Mouse (Mus musculus) MEL (cell line): ENCODE results near the gene Ccnd1. TPM values are rescaled to one million over a fixed set of nuclear protein-coding genes. Genes with fewer than 3 reads are reported as not detected.

Experiments used
- DNase-seq: peaks from one replicate; pipeline ENCODE4 v3.0.0; 2011; ENCODE audit warnings: low read depth, low spot score
- H3K27ac ChIP-seq: 2 replicates; pipeline ENCODE4 v1.5.1; 2012; ENCODE audit warnings: low read depth, mild to moderate bottlenecking, control low read depth, low read length, moderate library complexity; ENCODE audit not compliant: control insufficient read depth
- H3K27me3 ChIP-seq, 2 experiments: fragments of 150-350 bp in 1 of 2; sonication (generic) in 1 of 2; 2 replicates each; pipeline ENCODE4 v1.6.1; 2012; ENCODE audit warnings: low read length in 2 of 2, mild to moderate bottlenecking in 2 of 2, improper control_type of control experiment in 1 of 2, moderate library complexity in 1 of 2; ENCODE audit not compliant: insufficient read depth in 2 of 2, control insufficient read depth in 1 of 2
- H3K36me3 ChIP-seq, 2 experiments: 2 replicates each; pipeline ENCODE4 v1.6.1; 2012 to 2014; ENCODE audit warnings: low read length in 2 of 2, improper control_type of control experiment in 1 of 2, inconsistent platforms in 1 of 2, mild to moderate bottlenecking in 1 of 2; ENCODE audit not compliant: insufficient read depth in 2 of 2, control insufficient read depth in 1 of 2
- H3K4me1 ChIP-seq, 2 experiments: fragments of 150-350 bp in 1 of 2; sonication (generic) in 1 of 2; 2 replicates each; pipeline ENCODE4 v1.6.1; 2012; ENCODE audit warnings: low read length in 2 of 2, improper control_type of control experiment in 1 of 2, mild to moderate bottlenecking in 1 of 2; ENCODE audit not compliant: insufficient read depth in 2 of 2, control insufficient read depth in 1 of 2
- H3K4me3 ChIP-seq, 2 experiments: fragments of 150-350 bp in 1 of 2; sonication (generic) in 1 of 2; 2 replicates each; pipeline ENCODE4 v1.5.1; 2012; ENCODE audit warnings: low read depth in 2 of 2, low read length in 2 of 2, mild to moderate bottlenecking in 2 of 2, moderate library complexity in 2 of 2, control low read depth in 1 of 2, improper control_type of control experiment in 1 of 2; ENCODE audit not compliant: control insufficient read depth in 1 of 2, insufficient read depth in 1 of 2
- H3K79me2 ChIP-seq: 2 replicates; pipeline ENCODE4 v1.6.1; 2012; ENCODE audit warnings: mild to moderate bottlenecking, low read length, moderate library complexity; ENCODE audit not compliant: control insufficient read depth, poor library complexity, insufficient read depth
- H3K9ac ChIP-seq: 2 replicates; pipeline ENCODE4 v1.6.1; 2012; ENCODE audit warnings: low read depth, mild to moderate bottlenecking, control low read depth, low read length, moderate library complexity; ENCODE audit not compliant: control insufficient read depth, poor library complexity, severe bottlenecking
- H3K9me3 ChIP-seq: fragments of 150-350 bp; sonication (generic); replicated peaks from 2 replicates; pipeline ENCODE4 v1.6.1; 2012; ENCODE audit warnings: mild to moderate bottlenecking, low read length, improper control_type of control experiment, moderate library complexity; ENCODE audit not compliant: insufficient read depth
- CHD1 ChIP-seq: IDR thresholded peaks from 2 replicates; pipeline ENCODE4 v1.6.1; 2012; ENCODE audit warnings: low read depth, mild to moderate bottlenecking, inconsistent platforms, low read length, improper control_type of control experiment
- CHD2 ChIP-seq: IDR thresholded peaks from 2 replicates; pipeline ENCODE4 v1.6.1; 2011; ENCODE audit warnings: low read length, improper control_type of control experiment
- CTCF ChIP-seq, 3 experiments: IDR thresholded peaks in 2 of 3; conservative IDR thresholded peaks in 1 of 3; 2 replicates each; pipeline ENCODE4 v1.5.1; 2011 to 2012; ENCODE audit warnings: low read length in 3 of 3, low read depth in 2 of 3, mild to moderate bottlenecking in 2 of 3, improper control_type of control experiment in 1 of 3, inconsistent platforms in 1 of 3, mixed read lengths in 1 of 3, moderate library complexity in 1 of 3; ENCODE audit not compliant: control insufficient read depth in 1 of 3, insufficient read depth in 1 of 3, poor library complexity in 1 of 3, severe bottlenecking in 1 of 3
- ELF1 ChIP-seq: IDR thresholded peaks from 2 replicates; pipeline ENCODE4 v1.6.1; 2014; ENCODE audit warnings: low read depth, mild to moderate bottlenecking, inconsistent platforms, low read length, improper control_type of control experiment, moderate library complexity
- GABPA ChIP-seq: IDR thresholded peaks from 2 replicates; pipeline ENCODE4 v1.6.1; 2012; ENCODE audit warnings: low read depth, mild to moderate bottlenecking, inconsistent platforms, low read length, improper control_type of control experiment, moderate library complexity
- GATA1 ChIP-seq: IDR thresholded peaks from 2 replicates; pipeline ENCODE4 v1.6.1; 2011; ENCODE audit warnings: low read depth, low read length, improper control_type of control experiment
- KAT2A ChIP-seq: conservative IDR thresholded peaks from 2 replicates; pipeline ENCODE4 v1.6.1; 2012; ENCODE audit warnings: low read depth, low read length, improper control_type of control experiment, inconsistent platforms
- MAFK ChIP-seq: IDR thresholded peaks from 2 replicates; pipeline ENCODE4 v1.6.1; 2011; ENCODE audit warnings: low read depth, mild to moderate bottlenecking, low read length, improper control_type of control experiment, borderline replicate concordance
- MEF2A ChIP-seq: IDR thresholded peaks from 2 replicates; pipeline ENCODE4 v1.6.1; 2014; ENCODE audit warnings: low read depth, mild to moderate bottlenecking, inconsistent platforms, low read length, improper control_type of control experiment; ENCODE audit not compliant: poor library complexity, insufficient replicate concordance, severe bottlenecking; ENCODE audit errors: extremely low read depth
- MXI1 ChIP-seq: IDR thresholded peaks from 2 replicates; pipeline ENCODE4 v1.6.1; 2011; ENCODE audit warnings: mild to moderate bottlenecking, low read depth, low read length, improper control_type of control experiment
- NELFE ChIP-seq: IDR thresholded peaks from 2 replicates; pipeline ENCODE4 v1.6.1; 2011; ENCODE audit warnings: low read depth, low read length, improper control_type of control experiment
- POLR2A ChIP-seq, 2 experiments: IDR thresholded peaks; 2 replicates each; pipeline ENCODE4 v1.6.1; 2011 to 2012; ENCODE audit warnings: low read length in 2 of 2, mild to moderate bottlenecking in 2 of 2, control low read depth in 1 of 2, improper control_type of control experiment in 1 of 2, low read depth in 1 of 2, moderate library complexity in 1 of 2; ENCODE audit not compliant: control insufficient read depth in 1 of 2, insufficient read depth in 1 of 2, poor library complexity in 1 of 2
- RAD21 ChIP-seq: IDR thresholded peaks from 2 replicates; pipeline ENCODE4 v1.6.1; 2011; ENCODE audit warnings: mild to moderate bottlenecking, low read depth, low read length, improper control_type of control experiment
- SMC3 ChIP-seq: IDR thresholded peaks from 2 replicates; pipeline ENCODE4 v1.6.1; 2011; ENCODE audit warnings: low read depth, low read length, improper control_type of control experiment
- TBP ChIP-seq: IDR thresholded peaks from 2 replicates; pipeline ENCODE4 v1.8.0; 2011; ENCODE audit warnings: low read depth, low read length, improper control_type of control experiment
- UBTF ChIP-seq: IDR thresholded peaks from 2 replicates; pipeline ENCODE4 v1.6.1; 2012; ENCODE audit warnings: low read depth, mild to moderate bottlenecking, inconsistent platforms, low read length, improper control_type of control experiment, moderate library complexity, borderline replicate concordance; ENCODE audit not compliant: insufficient read depth
- USF1 ChIP-seq: IDR thresholded peaks from 2 replicates; pipeline ENCODE4 v1.6.1; 2014; ENCODE audit warnings: low read depth, mild to moderate bottlenecking, inconsistent platforms, low read length, improper control_type of control experiment, moderate library complexity
- USF2 ChIP-seq, 2 experiments: IDR thresholded peaks; 2 replicates each; pipeline ENCODE4 v1.6.1; 2011 to 2012; ENCODE audit warnings: improper control_type of control experiment in 2 of 2, low read length in 2 of 2, borderline replicate concordance in 1 of 2, inconsistent platforms in 1 of 2, low read depth in 1 of 2, mild to moderate bottlenecking in 1 of 2; ENCODE audit not compliant: insufficient read depth in 1 of 2
- polyA plus RNA-seq, 2 experiments: library from polyadenylated mRNA; stranded (reverse) in 1 of 2; unstranded in 1 of 2; fragments of >175 nt in 1 of 2; fragments of >200 nt in 1 of 2; gene quantifications; 2 replicates each; pipeline versions ENCODE4 v1.2.1 to v1.2.4; 2012; ENCODE audit warnings: low replicate concordance in 2 of 2, low read depth in 1 of 2; ENCODE audit not compliant: insufficient read length in 2 of 2, insufficient read depth in 1 of 2, missing spikeins in 1 of 2
- total RNA-seq: library from RNA; depleted of rRNA; stranded (reverse); fragments of 300-350 nt; gene quantifications from 2 replicates; pipeline ENCODE4 v1.2.3, GENCODE M21; 2012

Ccnd1 gene
- total and polyA plus RNA-seq, 3 experiments = 0.08 to 0.38 TPM; not detected in 1

- Histone ChIP-seq H3K4me3 (no peak overlapping the region), H3K9ac (no peak overlapping the region), H3K79me2 (no peaks in the 10 kb centered on the region), H3K27me3 (no peaks in the 10 kb centered on the region), H3K4me1 (no peaks in the 10 kb centered on the region), H3K9me3 (no peaks in the 10 kb centered on the region)
- TF ChIP-seq SMC3 = no peak
- TF ChIP-seq GABPA = no peak
- TF ChIP-seq, all 39 proteins: peak for 0
- Histone ChIP-seq H3K27ac (no peak overlapping the region), H3K36me3 (no peaks in the 10 kb centered on the region)
- DNase-seq = no peak
These were observed 1.7 kb downstream of the Ccnd1 start for GRCm38 (mm10) chr7:144937899-144938517.

GRCm38 (mm10) chr7:144937490-144937889 is 2.2 kb downstream of the Ccnd1 start:
- no peak overlapping the region for H3K9ac ChIP-seq
- no peak for DNase-seq
- H3K4me1 ChIP-seq = no peaks in the 10 kb centered on the region
- H3K4me3 ChIP-seq = no peak overlapping the region
- no peak overlapping the region for H3K27ac ChIP-seq
- peak; percentile 1; the same call in 1 of the 2 replicates for TF ChIP-seq RAD21
- peak in 1 of 3 experiments; percentile 33; a peak in 1 of 6 replicates for TF ChIP-seq CTCF (IDR thresholded peaks at IDR 0.05 in 2 of 3, conservative IDR thresholded peaks at IDR 0.05 in 1 of 3; ENCODE audit: control insufficient read depth in 1 of 3, insufficient read depth in 1 of 3, low read depth in 2 of 3, low read length in 3 of 3, poor library complexity in 1 of 3, severe bottlenecking in 1 of 3)
- TF ChIP-seq CHD2 = no peak
- TF ChIP-seq, all 39 proteins: peak for 2
- Histone ChIP-seq H3K9me3 (no peaks in the 10 kb centered on the region), H3K36me3 (no peaks in the 10 kb centered on the region), H3K27me3 (no peaks in the 10 kb centered on the region), H3K79me2 (no peaks in the 10 kb centered on the region)

- H3K4me3 ChIP-seq = no peak overlapping the region
- H3K27me3 ChIP-seq = no peaks in the 10 kb centered on the region
- no peak overlapping the region for H3K27ac ChIP-seq
- no peak for DNase-seq
- no peaks in the 10 kb centered on the region for H3K4me1 ChIP-seq
- no peaks in the 10 kb centered on the region for H3K9me3 ChIP-seq
- no peaks in the 10 kb centered on the region for H3K79me2 ChIP-seq
- no peak for TF ChIP-seq ELF1
- no peak for TF ChIP-seq MEF2A
- H3K36me3 ChIP-seq = no peaks in the 10 kb centered on the region
- no peak overlapping the region for H3K9ac ChIP-seq
These were observed 3.3 kb downstream of the Ccnd1 start for GRCm38 (mm10) chr7:144936311-144936880.

- no peaks in the 10 kb centered on the region for H3K36me3 ChIP-seq
- H3K27ac ChIP-seq = no peak overlapping the region
- TF ChIP-seq UBTF = no peak
- TF ChIP-seq MEF2A = no peak
- no peak for TF ChIP-seq CHD1
- TF ChIP-seq USF2 (IDR thresholded peaks at IDR 0.05; ENCODE audit: borderline replicate concordance in 1 of 2, insufficient read depth in 1 of 2, low read depth in 1 of 2, low read length in 2 of 2) = no peak
- TF ChIP-seq MAFK = no peak
- no peak for TF ChIP-seq KAT2A
- no peak for TF ChIP-seq RAD21
- TF ChIP-seq ELF1 = no peak
- no peak for TF ChIP-seq POLR2A (IDR thresholded peaks at IDR 0.05; ENCODE audit: control insufficient read depth in 1 of 2, insufficient read depth in 1 of 2, low read depth in 1 of 2, low read length in 2 of 2, poor library complexity in 1 of 2)
- no peak for TF ChIP-seq USF1
- no peak for TF ChIP-seq NELFE
- TF ChIP-seq GATA1 = no peak
- no peak for TF ChIP-seq MXI1
- no peak for TF ChIP-seq TBP
- TF ChIP-seq SMC3 = no peak
These were observed 4.2 kb downstream of the Ccnd1 start for GRCm38 (mm10) chr7:144935563-144935962.

More at GRCm38 (mm10) chr7:144935563-144935962, 4.2 kb downstream of the Ccnd1 start:
- no peak for DNase-seq
- Histone ChIP-seq H3K9me3 (no peaks in the 10 kb centered on the region), H3K27me3 (no peaks in the 10 kb centered on the region), H3K4me3 (no peak overlapping the region), H3K9ac (no peak overlapping the region), H3K79me2 (no peaks in the 10 kb centered on the region), H3K4me1 (no peaks in the 10 kb centered on the region)
